Mouse (Mus musculus) hindbrain, embryonic 14.5 days (tissue): ENCODE measurements around the gene Cnpy1. TPM values are rescaled to one million over a fixed set of nuclear protein-coding genes. Genes with fewer than 3 reads are reported as not detected.

Source experiments
- ATAC-seq: fragments of 200-750 bp; cut with Nextera tagmentation; 2 replicates; pipeline ENCODE4 v1.8.0; 2017; ENCODE audit warnings: moderate number of reproducible peaks, mild to moderate bottlenecking, moderate TSS enrichment, moderate library complexity; ENCODE audit not compliant: low FRiP score
- DNase-seq: peaks from one replicate; pipeline ENCODE4 v3.0.0-alpha.2; 2015; ENCODE audit warnings: low spot score
- H3K27ac ChIP-seq: fragments of 300-500 bp; sonication (generic); 2 replicates; pipeline ENCODE4 v1.5.1; 2014; ENCODE audit warnings: mild to moderate bottlenecking, moderate library complexity
- H3K27me3 ChIP-seq: fragments of 300-500 bp; sonication (generic); 2 replicates; pipeline ENCODE4 v1.6.1; 2014; ENCODE audit warnings: mild to moderate bottlenecking, low read length, mixed read lengths; ENCODE audit not compliant: control insufficient read depth, insufficient read depth
- H3K36me3 ChIP-seq: fragments of 300-500 bp; sonication (generic); replicated peaks from 2 replicates; pipeline ENCODE4 v1.6.1; 2014; ENCODE audit not compliant: control insufficient read depth, insufficient read depth
- H3K4me1 ChIP-seq: fragments of 300-500 bp; sonication (generic); replicated peaks from 2 replicates; pipeline ENCODE4 v1.6.1; 2014; ENCODE audit warnings: antibody characterized with exemption, low read length, mixed read lengths; ENCODE audit not compliant: control insufficient read depth, insufficient read depth
- H3K4me2 ChIP-seq: fragments of 300-500 bp; sonication (generic); replicated peaks from 2 replicates; pipeline ENCODE4 v1.6.1; 2014; ENCODE audit warnings: mild to moderate bottlenecking, moderate library complexity
- H3K4me3 ChIP-seq: fragments of 300-500 bp; sonication (generic); replicated peaks from 2 replicates; pipeline ENCODE4 v1.5.1; 2014; ENCODE audit warnings: mild to moderate bottlenecking, low read length
- H3K9ac ChIP-seq: fragments of 300-500 bp; sonication (generic); 2 replicates; pipeline ENCODE4 v1.6.1; 2014
- H3K9me3 ChIP-seq: fragments of 300-500 bp; sonication (generic); 2 replicates; pipeline ENCODE4 v1.6.1; 2016; ENCODE audit warnings: low read length; ENCODE audit not compliant: control insufficient read depth
- WGBS: fragments of 180-500 bp; shearing (Covaris S2); extraction: QIAGEN DNeasy Blood & Tissue Kit; methylation state at CpG from one replicate; pipeline ENCODE4 v1.1.7; 2014; 5-methylcytosine and 5-hydroxymethylcytosine counted together
- polyA plus RNA-seq: library from polyadenylated mRNA; unstranded; fragments of >200 nt; fragmentation: Nextera tagmentation; extraction: Ambion mirVana; gene quantifications from 2 replicates; pipeline ENCODE4 v1.2.1, GENCODE M21; 2014

Cnpy1 gene
- polyA plus RNA-seq: 2.3 and 30.6 TPM in 2 replicates

GRCm38 (mm10) chr5:28245574-28245973 lies at the start of gene Cnpy1:
Gene Cnpy1, minus strand, starts transcription at chr5:28245806.
- ATAC-seq (peak; percentile 27; the same call in 1 of the 2 replicates), DNase-seq (no peak)
- no peak within 1 kb of the TSS for H3K27ac ChIP-seq
- WGBS: 62% methylated on average over 11 of the region's 11 CpGs
- no peak within 1 kb of the TSS for H3K9ac ChIP-seq
- H3K9me3 ChIP-seq: no peaks in the 10 kb centered on the region
- H3K4me1 ChIP-seq: no peaks in the 10 kb centered on the region; the same call in 1 of the 2 replicates
- no peak within 1 kb of the TSS for H3K4me3 ChIP-seq
- H3K36me3 ChIP-seq: no peaks in the 10 kb centered on the region
- no peak within 1 kb of the TSS for H3K4me2 ChIP-seq
- no peaks in the 10 kb centered on the region for H3K27me3 ChIP-seq

DNA sequence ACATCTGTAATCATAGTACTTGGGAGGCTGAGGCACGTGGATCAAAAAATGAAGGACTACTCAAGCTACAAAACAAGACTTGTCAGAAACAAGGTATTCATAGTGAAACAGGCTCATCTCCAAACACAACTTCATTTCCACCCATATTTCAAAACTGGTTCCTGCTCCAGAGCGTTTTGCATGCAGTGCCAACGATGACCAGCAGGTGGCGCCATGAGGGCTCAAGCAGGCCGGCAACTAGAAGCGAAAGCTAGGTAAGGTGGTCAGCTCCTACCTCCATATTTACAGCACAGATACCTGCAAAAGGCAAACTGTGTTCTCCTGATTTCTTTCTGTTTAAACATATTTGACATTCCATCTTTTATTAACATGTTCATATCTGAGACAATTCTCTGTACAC lies 48.4 kb upstream of the Cnpy1 start:
- ATAC-seq (no peak), DNase-seq (peak; percentile 90)
- 8% methylated on average over 6 of the region's 6 CpGs for WGBS
- Histone ChIP-seq H3K9me3 (no peaks in the 10 kb centered on the region), H3K27ac (no peak overlapping the region), H3K4me2 (no peak overlapping the region), H3K4me3 (no peak overlapping the region), H3K9ac (no peak overlapping the region), H3K27me3 (no peaks in the 10 kb centered on the region), H3K4me1 (no peaks in the 10 kb centered on the region), H3K36me3 (no peaks in the 10 kb centered on the region)

DNA sequence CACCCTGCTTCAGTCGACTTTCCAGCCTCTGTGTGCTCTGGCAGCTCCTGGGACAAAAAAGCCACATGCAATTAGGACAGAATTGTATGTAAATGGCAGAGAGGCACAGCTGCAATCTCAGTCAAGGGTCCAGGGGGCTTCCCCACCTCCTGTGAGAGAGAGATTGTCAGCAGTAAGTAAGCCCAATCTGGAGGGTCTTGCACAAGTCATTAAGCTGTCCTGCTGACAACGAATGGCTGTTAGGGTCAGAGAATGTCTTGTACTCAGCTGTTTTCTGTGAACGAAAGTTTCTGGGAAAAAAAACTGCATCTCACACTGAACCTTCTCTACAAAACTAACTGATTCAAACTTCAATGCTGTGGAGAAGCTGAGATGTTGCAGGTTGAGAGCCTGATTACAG lies 46.7 kb upstream of the Cnpy1 start:
- no peak overlapping the region for H3K27ac ChIP-seq
- H3K27me3 ChIP-seq: no peaks in the 10 kb centered on the region
- H3K4me1 ChIP-seq: no peaks in the 10 kb centered on the region
- H3K4me2 ChIP-seq: no peak overlapping the region
- H3K9me3 ChIP-seq: no peaks in the 10 kb centered on the region
- 38% methylated on average over 3 of the region's 3 CpGs for WGBS
- no peaks in the 10 kb centered on the region for H3K36me3 ChIP-seq
- ATAC-seq: no peak
- DNase-seq: no peak
- H3K9ac ChIP-seq: no peak overlapping the region
- no peak overlapping the region for H3K4me3 ChIP-seq

- no peaks in the 10 kb centered on the region for H3K4me1 ChIP-seq
- no peaks in the 10 kb centered on the region for H3K27me3 ChIP-seq
- H3K27ac ChIP-seq: no peak overlapping the region
- H3K9me3 ChIP-seq: no peaks in the 10 kb centered on the region
- ATAC-seq (no peak), DNase-seq (no peak)
- 82% methylated on average over 5 of the region's 5 CpGs for WGBS
- no peak overlapping the region for H3K9ac ChIP-seq
- H3K4me2 ChIP-seq: no peak overlapping the region
- no peaks in the 10 kb centered on the region for H3K36me3 ChIP-seq
- H3K4me3 ChIP-seq: no peak overlapping the region
Observed at GRCm38 (mm10) chr5:28291118-28291850, 45.7 kb upstream of the Cnpy1 start.

GRCm38 (mm10) chr5:28290630-28291029 lies 45.0 kb upstream of the Cnpy1 start:
- no peak overlapping the region for H3K4me3 ChIP-seq
- 73% methylated on average over 1 of the region's 1 CpGs for WGBS

GRCm38 (mm10) chr5:28289111-28289510 lies 43.5 kb upstream of the Cnpy1 start:
- Histone ChIP-seq H3K4me1 (no peaks in the 10 kb centered on the region), H3K4me2 (no peak overlapping the region), H3K27ac (no peak overlapping the region), H3K27me3 (no peaks in the 10 kb centered on the region), H3K36me3 (no peaks in the 10 kb centered on the region), H3K4me3 (no peak overlapping the region), H3K9ac (no peak overlapping the region), H3K9me3 (no peaks in the 10 kb centered on the region)
- DNase-seq (no peak), ATAC-seq (no peak)
- 59% methylated on average over 3 of the region's 3 CpGs for WGBS

More at GRCm38 (mm10) chr5:28290630-28291029, 45.0 kb upstream of the Cnpy1 start:
- Histone ChIP-seq H3K27ac (no peak overlapping the region), H3K27me3 (no peaks in the 10 kb centered on the region), H3K4me2 (no peak overlapping the region), H3K9ac (no peak overlapping the region), H3K9me3 (no peaks in the 10 kb centered on the region), H3K36me3 (no peaks in the 10 kb centered on the region), H3K4me1 (no peaks in the 10 kb centered on the region)
- DNase-seq (no peak), ATAC-seq (no peak)

- no peak overlapping the region for H3K4me3 ChIP-seq
- WGBS: 63% methylated on average over 2 of the region's 2 CpGs
- H3K27ac ChIP-seq: no peak overlapping the region
- H3K4me1 ChIP-seq: no peaks in the 10 kb centered on the region
- ATAC-seq (no peak), DNase-seq (no peak)
- H3K9me3 ChIP-seq: no peaks in the 10 kb centered on the region
- no peaks in the 10 kb centered on the region for H3K27me3 ChIP-seq
- H3K36me3 ChIP-seq: no peaks in the 10 kb centered on the region
- H3K4me2 ChIP-seq: no peak overlapping the region
- no peak overlapping the region for H3K9ac ChIP-seq
Observed at GRCm38 (mm10) chr5:28277279-28277678, 31.7 kb upstream of the Cnpy1 start.

GRCm38 (mm10) chr5:28272836-28273235 lies 27.2 kb upstream of the Cnpy1 start:
- Histone ChIP-seq H3K4me2 (no peak overlapping the region), H3K27ac (no peak overlapping the region), H3K27me3 (no peaks in the 10 kb centered on the region), H3K4me1 (no peaks in the 10 kb centered on the region), H3K9ac (no peak overlapping the region), H3K9me3 (no peaks in the 10 kb centered on the region), H3K36me3 (no peaks in the 10 kb centered on the region), H3K4me3 (no peak overlapping the region)
- WGBS: 80% methylated on average over 2 of the region's 2 CpGs
- ATAC-seq (no peak), DNase-seq (no peak)

- Histone ChIP-seq H3K4me2 (no peak overlapping the region), H3K4me1 (no peaks in the 10 kb centered on the region), H3K27ac (no peak overlapping the region), H3K9ac (no peak overlapping the region), H3K4me3 (no peak overlapping the region), H3K36me3 (no peaks in the 10 kb centered on the region), H3K9me3 (no peaks in the 10 kb centered on the region), H3K27me3 (no peaks in the 10 kb centered on the region)
- ATAC-seq: no peak
- no peak for DNase-seq
- 63% methylated on average over 6 of the region's 6 CpGs for WGBS
Observed at GRCm38 (mm10) chr5:28269469-28269991, 23.9 kb upstream of the Cnpy1 start.
